Comparison of ENCODE assay signal across 19 mouse cellular contexts in genomic region chr13:99563021-99563420, GRCm38 (mm10). TPM values are rescaled to one million over a fixed set of nuclear protein-coding genes. Genes with fewer than 3 reads are reported as not detected.
DNase-seq lines count a peak whose midpoint lies in the region; ATAC-seq and TF ChIP-seq lines count a peak whose summit lies in the region.
"Had no signal": no experiment of that assay in that cellular context is flagged by ENCODE, and none has a peak within 500 bp of the region (broad histone marks: within the 10 kb centered on the region; RNA-seq: fewer than 3 reads in every experiment).

No protein-coding gene starts in this region.

- H3K4me1 ChIP-seq in hindbrain, embryonic 10.5 days (replicated peaks): peaks cover 33% of the 10 kb centered on the region
- peaks cover 28% of the 10 kb centered on the region for H3K4me1 ChIP-seq in hindbrain, embryonic 13.5 days (replicated peaks)
- H3K4me1 ChIP-seq in lung, adult 2 months (ENCODE audit: control insufficient read depth, insufficient read depth, low read length): no peaks in the 10 kb centered on the region
- H3K4me1 ChIP-seq in heart, embryonic 10.5 days: peaks cover 13% of the 10 kb centered on the region; the same call in 1 of the 2 replicates

- H3K4me2 ChIP-seq in hindbrain, embryonic 13.5 days: no peak overlapping the region
- H3K4me2 ChIP-seq: heart, embryonic 11.5 days; neural tube, embryonic 15.5 days had no signal

- TF ChIP-seq CTCF in lung, adult 2 months (IDR thresholded peaks at IDR 0.05; ENCODE audit: insufficient read depth, low read length): no peak

- no peak for ATAC-seq in hindbrain, embryonic 13.5 days (ENCODE audit: low FRiP score)

- TF ChIP-seq POLR2A in lung, adult 2 months (IDR thresholded peaks at IDR 0.05; ENCODE audit: borderline replicate concordance, extremely low read depth, low read depth, low read length): no peak

- no peak overlapping the region for H3K9ac ChIP-seq in hindbrain, embryonic 13.5 days
- H3K9ac ChIP-seq: forebrain, embryonic 13.5 days; liver, embryonic 14.5 days; neural tube, embryonic 15.5 days had no signal

- 0 out of 2 replicates have a peak, but pooled peaks cover 3% of the 10 kb centered on the region for H3K27me3 ChIP-seq in hindbrain, embryonic 10.5 days (ENCODE audit: insufficient read depth, poor library complexity, severe bottlenecking)
- no peaks in the 10 kb centered on the region for H3K27me3 ChIP-seq in hindbrain, embryonic 13.5 days
- peaks cover 4% of the 10 kb centered on the region; the same call in 1 of the 2 replicates for H3K27me3 ChIP-seq in heart, embryonic 10.5 days (ENCODE audit: insufficient read depth, poor library complexity, severe bottlenecking)
- H3K27me3 ChIP-seq: forebrain, embryonic 13.5 days; neural tube, embryonic 15.5 days had no signal

- no peaks in the 10 kb centered on the region for H3K9me3 ChIP-seq in hindbrain, embryonic 10.5 days
- no peaks in the 10 kb centered on the region for H3K9me3 ChIP-seq in hindbrain, embryonic 13.5 days
- H3K9me3 ChIP-seq in heart, embryonic 10.5 days: no peaks in the 10 kb centered on the region
- H3K9me3 ChIP-seq: forebrain, embryonic 13.5 days; neural tube, embryonic 15.5 days had no signal

- no peaks in the 10 kb centered on the region for H3K36me3 ChIP-seq in hindbrain, embryonic 10.5 days
- no peaks in the 10 kb centered on the region for H3K36me3 ChIP-seq in hindbrain, embryonic 13.5 days
- no peaks in the 10 kb centered on the region for H3K36me3 ChIP-seq in heart, embryonic 10.5 days
- H3K36me3 ChIP-seq: neural tube, embryonic 15.5 days had no signal

- no peak overlapping the region for H3K4me3 ChIP-seq in hindbrain, embryonic 10.5 days
- no peak overlapping the region for H3K4me3 ChIP-seq in hindbrain, embryonic 13.5 days
- no peak overlapping the region for H3K4me3 ChIP-seq in lung, adult 2 months (replicated peaks; ENCODE audit: extremely low read depth, low read depth, low read length)
- no peak overlapping the region for H3K4me3 ChIP-seq in heart, embryonic 10.5 days
- H3K4me3 ChIP-seq: forebrain, embryonic 13.5 days; neural tube, embryonic 15.5 days had no signal

- H3K27ac ChIP-seq in hindbrain, embryonic 10.5 days: peak overlapping the region; percentile 16; the same call in 1 of the 2 replicates
- H3K27ac ChIP-seq in hindbrain, embryonic 13.5 days: no peak overlapping the region
- no peak overlapping the region for H3K27ac ChIP-seq in heart, embryonic 10.5 days
- H3K27ac ChIP-seq: kidney, postnatal 0 days; liver, embryonic 14.5 days; neural tube, embryonic 15.5 days had no signal

- no peak for DNase-seq in hindbrain, embryonic 10.5 days (ENCODE audit: low spot score)
- peak; percentile 76 for DNase-seq in brain, adult 2 months (ENCODE audit: low read depth, low spot score)
- DNase-seq in cerebellum, adult 11 months: peak; percentile 38
- DNase-seq in cerebellum, postnatal 10 days: peak; percentile 69 to 82
- DNase-seq in lung, adult 2 months: no peak
- no peak for DNase-seq in heart, embryonic 10.5 days (ENCODE audit: low spot score)
- DNase-seq: gastrocnemius, postnatal 36 days; heart, postnatal 14 days; kidney, adult 11 months; lung, postnatal 10 days; midbrain, embryonic 14.5 days; right cerebral cortex, postnatal 4 days; thymus, postnatal 14 days had no signal

- 73% methylated on average over 3 of the region's 3 CpGs for WGBS in hindbrain, embryonic 10.5 days
- 54% methylated on average over 3 of the region's 3 CpGs for WGBS in hindbrain, embryonic 13.5 days
- 57% methylated on average over 3 of the region's 3 CpGs for WGBS in lung, adult 2 months
- WGBS in heart, embryonic 10.5 days: 67% methylated on average over 3 of the region's 3 CpGs

RNA-seq across cellular contexts. Expression of gene Map1b, which starts 46.7 kb away (rescaled TPM):
- polyA plus RNA-seq in hindbrain, embryonic 10.5 days (2016; fragmentation: Nextera tagmentation; extraction: Ambion mirVana): 743 and 1,096 TPM in 2 replicates
- polyA plus RNA-seq in hindbrain, embryonic 13.5 days (2015; fragmentation: Nextera tagmentation; extraction: Ambion mirVana): 2,103 and 2,232 TPM in 2 replicates
- 2.3 and 4.1 TPM in 2 replicates for polyA plus RNA-seq in lung, adult 2 months (2012; rRNA removed)
- polyA plus RNA-seq in heart, embryonic 10.5 days (2016; fragmentation: Nextera tagmentation; extraction: Ambion mirVana): 164 and 186 TPM in 2 replicates

Comparison
In these comparisons a context has a peak if more than half of its experiments do, and no peak if none do; other contexts are left out.
1. DNase-seq: peak in brain, adult 2 months (single experiment), cerebellum, adult 11 months (single experiment) and cerebellum, postnatal 10 days (2 of 2); none in hindbrain, embryonic 10.5 days (single experiment), lung, adult 2 months (single experiment) and heart, embryonic 10.5 days (single experiment).
2. RNA of gene Map1b, which starts 46.7 kb away (polyA plus RNA-seq): 2,103 to 2,232 TPM in hindbrain, embryonic 13.5 days, 743 to 1,096 TPM in hindbrain, embryonic 10.5 days and 164 to 186 TPM in heart, embryonic 10.5 days; 2.3 to 4.1 TPM in lung, adult 2 months; every median in the first group is over 10 times any median in the second.